Mouse (Mus musculus): ENCODE measurements around the gene Spg11.
A peak's percentile ranks its signal among the peaks of the same experiment; 100 is the strongest.

DNA sequence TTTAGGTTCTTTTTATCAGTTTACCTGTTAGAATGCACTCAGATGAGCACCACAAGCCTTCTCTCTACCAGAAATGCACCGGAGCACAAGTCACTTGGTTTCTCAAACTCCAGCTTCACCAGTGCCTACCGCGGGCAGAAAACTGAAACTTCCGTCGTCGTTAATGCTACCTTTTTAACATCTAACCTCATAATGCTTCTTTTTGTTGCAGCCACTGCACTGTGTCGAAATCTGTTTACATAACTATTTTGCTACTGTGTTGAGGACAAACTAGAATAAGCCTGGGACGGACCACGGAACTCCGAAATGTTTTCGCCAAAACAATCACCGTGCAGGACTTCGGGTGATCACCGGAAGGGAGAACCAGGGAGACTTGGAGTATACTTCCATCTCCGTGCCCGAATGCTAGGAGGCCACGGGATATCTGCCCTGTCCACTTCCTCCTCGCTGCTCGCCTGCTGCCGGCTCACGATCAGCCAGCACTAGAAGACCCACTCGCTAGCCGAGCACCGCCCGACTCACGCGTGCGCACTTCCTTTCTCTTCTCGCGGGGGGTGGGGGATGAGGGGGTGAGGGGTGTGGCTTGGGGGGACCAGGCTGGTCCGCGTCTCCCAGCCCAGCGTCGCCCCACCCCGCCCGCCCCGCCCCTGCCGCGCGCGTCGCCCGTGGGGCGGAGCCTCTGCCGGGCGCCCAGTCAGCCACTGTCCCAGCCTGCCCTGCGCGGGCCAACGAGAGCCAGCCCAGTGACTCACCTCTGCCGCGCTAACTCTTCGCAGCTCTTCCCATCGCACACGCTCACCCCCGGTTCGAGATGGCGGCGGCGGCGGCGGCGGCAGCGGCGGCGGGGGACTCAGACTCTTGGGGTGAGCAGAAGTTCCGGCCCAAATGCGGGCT, 90.1 kb downstream of the Spg11 start, which contains the start of gene Eif3j1:
- TF ChIP-seq CTCF (IDR thresholded peaks at IDR 0.05; ENCODE audit: insufficient read depth, low read depth, low read length) (no peak), POLR2A (IDR thresholded peaks at IDR 0.05; ENCODE audit: insufficient read depth, low read depth, low read length) (peak; percentile 93)

Measured in olfactory bulb, adult 2 months (tissue).